Mouse (Mus musculus): ENCODE data around the gene Cplx2. TPM values are rescaled to one million over a fixed set of nuclear protein-coding genes. Genes with fewer than 3 reads are reported as not detected.

The Cplx2 gene
- polyA plus RNA-seq, 1 experiment: 2.0 TPM

- Histone ChIP-seq H3K9me3 (replicated peaks; ENCODE audit: control insufficient read depth, insufficient read depth, low read length, poor library complexity, severe bottlenecking) (no peaks in the 10 kb centered on the region), H3K36me3 (ENCODE audit: control insufficient read depth, insufficient read depth, low read length, poor library complexity, severe bottlenecking) (no peaks in the 10 kb centered on the region), H3K27me3 (ENCODE audit: control insufficient read depth, insufficient read depth, low read length, poor library complexity, severe bottlenecking) (no peaks in the 10 kb centered on the region), H3K4me3 (ENCODE audit: low read depth, low read length) (no peak overlapping the region), H3K9ac (ENCODE audit: low read depth, poor library complexity, severe bottlenecking) (no peak overlapping the region), H3K4me1 (ENCODE audit: control insufficient read depth, insufficient read depth, low read length) (peaks cover 5% of the 10 kb centered on the region), H3K27ac (ENCODE audit: insufficient read depth, low read length) (no peak overlapping the region)
- TF ChIP-seq EP300 (IDR thresholded peaks at IDR 0.05; ENCODE audit: insufficient read depth, low read depth, low read length): no peak
- no peak for TF ChIP-seq CTCF (IDR thresholded peaks at IDR 0.05; ENCODE audit: low read depth, low read length)
- TF ChIP-seq POLR2A (IDR thresholded peaks at IDR 0.05; ENCODE audit: insufficient read depth, low read length): no peak
Observed at GRCm38 (mm10) chr13:54326686-54327447, 44.3 kb upstream of the Cplx2 start.

- no peak for TF ChIP-seq CTCF (IDR thresholded peaks at IDR 0.05; ENCODE audit: low read depth, low read length)
- TF ChIP-seq EP300 (IDR thresholded peaks at IDR 0.05; ENCODE audit: insufficient read depth, low read depth, low read length): no peak
- TF ChIP-seq POLR2A (IDR thresholded peaks at IDR 0.05; ENCODE audit: insufficient read depth, low read length): no peak
- Histone ChIP-seq H3K4me3 (ENCODE audit: low read depth, low read length) (no peak overlapping the region), H3K9ac (ENCODE audit: low read depth, poor library complexity, severe bottlenecking) (no peak overlapping the region), H3K27ac (ENCODE audit: insufficient read depth, low read length) (no peak overlapping the region), H3K4me1 (ENCODE audit: control insufficient read depth, insufficient read depth, low read length) (peaks cover 4% of the 10 kb centered on the region), H3K27me3 (ENCODE audit: control insufficient read depth, insufficient read depth, low read length, poor library complexity, severe bottlenecking) (no peaks in the 10 kb centered on the region), H3K9me3 (replicated peaks; ENCODE audit: control insufficient read depth, insufficient read depth, low read length, poor library complexity, severe bottlenecking) (no peaks in the 10 kb centered on the region), H3K36me3 (ENCODE audit: control insufficient read depth, insufficient read depth, low read length, poor library complexity, severe bottlenecking) (no peaks in the 10 kb centered on the region)
Observed at GRCm38 (mm10) chr13:54328029-54328428, 43.1 kb upstream of the Cplx2 start.

GRCm38 (mm10) chr13:54328954-54329490 lies 42.1 kb upstream of the Cplx2 start:
- H3K4me3 ChIP-seq (ENCODE audit: low read depth, low read length): no peak overlapping the region
- H3K4me1 ChIP-seq (ENCODE audit: control insufficient read depth, insufficient read depth, low read length): peaks cover 4% of the 10 kb centered on the region
- H3K27ac ChIP-seq (ENCODE audit: insufficient read depth, low read length): no peak overlapping the region
- no peaks in the 10 kb centered on the region for H3K27me3 ChIP-seq (ENCODE audit: control insufficient read depth, insufficient read depth, low read length, poor library complexity, severe bottlenecking)
- no peaks in the 10 kb centered on the region for H3K36me3 ChIP-seq (ENCODE audit: control insufficient read depth, insufficient read depth, low read length, poor library complexity, severe bottlenecking)
- no peak overlapping the region for H3K9ac ChIP-seq (ENCODE audit: low read depth, poor library complexity, severe bottlenecking)
- no peaks in the 10 kb centered on the region for H3K9me3 ChIP-seq (replicated peaks; ENCODE audit: control insufficient read depth, insufficient read depth, low read length, poor library complexity, severe bottlenecking)
- TF ChIP-seq EP300 (IDR thresholded peaks at IDR 0.05; ENCODE audit: insufficient read depth, low read depth, low read length): no peak
- TF ChIP-seq CTCF (IDR thresholded peaks at IDR 0.05; ENCODE audit: low read depth, low read length): no peak
- TF ChIP-seq POLR2A (IDR thresholded peaks at IDR 0.05; ENCODE audit: insufficient read depth, low read length): no peak

GRCm38 (mm10) chr13:54331825-54332675 lies 39.1 kb upstream of the Cplx2 start:
- Histone ChIP-seq H3K9me3 (replicated peaks; ENCODE audit: control insufficient read depth, insufficient read depth, low read length, poor library complexity, severe bottlenecking) (no peaks in the 10 kb centered on the region), H3K4me1 (ENCODE audit: control insufficient read depth, insufficient read depth, low read length) (peaks cover 4% of the 10 kb centered on the region), H3K4me3 (ENCODE audit: low read depth, low read length) (no peak overlapping the region), H3K36me3 (ENCODE audit: control insufficient read depth, insufficient read depth, low read length, poor library complexity, severe bottlenecking) (no peaks in the 10 kb centered on the region), H3K27me3 (ENCODE audit: control insufficient read depth, insufficient read depth, low read length, poor library complexity, severe bottlenecking) (no peaks in the 10 kb centered on the region), H3K27ac (ENCODE audit: insufficient read depth, low read length) (no peak overlapping the region), H3K9ac (ENCODE audit: low read depth, poor library complexity, severe bottlenecking) (no peak overlapping the region)
- TF ChIP-seq POLR2A (IDR thresholded peaks at IDR 0.05; ENCODE audit: insufficient read depth, low read length) (no peak), EP300 (IDR thresholded peaks at IDR 0.05; ENCODE audit: insufficient read depth, low read depth, low read length) (no peak), CTCF (IDR thresholded peaks at IDR 0.05; ENCODE audit: low read depth, low read length) (no peak)

- TF ChIP-seq EP300 (IDR thresholded peaks at IDR 0.05; ENCODE audit: insufficient read depth, low read depth, low read length) (no peak), POLR2A (IDR thresholded peaks at IDR 0.05; ENCODE audit: insufficient read depth, low read length) (no peak), CTCF (IDR thresholded peaks at IDR 0.05; ENCODE audit: low read depth, low read length) (no peak)
- no peaks in the 10 kb centered on the region for H3K36me3 ChIP-seq (ENCODE audit: control insufficient read depth, insufficient read depth, low read length, poor library complexity, severe bottlenecking)
- peaks cover 4% of the 10 kb centered on the region for H3K4me1 ChIP-seq (ENCODE audit: control insufficient read depth, insufficient read depth, low read length)
- H3K9me3 ChIP-seq (replicated peaks; ENCODE audit: control insufficient read depth, insufficient read depth, low read length, poor library complexity, severe bottlenecking): no peaks in the 10 kb centered on the region
- no peak overlapping the region for H3K9ac ChIP-seq (ENCODE audit: low read depth, poor library complexity, severe bottlenecking)
- no peak overlapping the region for H3K27ac ChIP-seq (ENCODE audit: insufficient read depth, low read length)
- no peaks in the 10 kb centered on the region for H3K27me3 ChIP-seq (ENCODE audit: control insufficient read depth, insufficient read depth, low read length, poor library complexity, severe bottlenecking)
- no peak overlapping the region for H3K4me3 ChIP-seq (ENCODE audit: low read depth, low read length)
Observed at GRCm38 (mm10) chr13:54332921-54333477, 38.1 kb upstream of the Cplx2 start.
